Mouse (Mus musculus) neural tube, embryonic 13.5 days (tissue): ENCODE data around the gene Ttc29. TPM values are rescaled to one million over a fixed set of nuclear protein-coding genes. Genes with fewer than 3 reads are reported as not detected.

Experiments used
- ATAC-seq: fragments of 200-750 bp; cut with Nextera tagmentation; 2 replicates; pipeline ENCODE4 v1.8.0; 2017; ENCODE audit warnings: low read depth, mild to moderate bottlenecking, moderate TSS enrichment, moderate library complexity
- H3K27ac ChIP-seq: fragments of 300-500 bp; sonication (generic); replicated peaks from 2 replicates; pipeline ENCODE4 v1.5.1; 2015; ENCODE audit warnings: moderate library complexity, mild to moderate bottlenecking, inconsistent platforms
- H3K27me3 ChIP-seq: fragments of 300-500 bp; sonication (generic); 2 replicates; pipeline ENCODE4 v1.6.1; 2015; ENCODE audit warnings: mild to moderate bottlenecking, inconsistent platforms
- H3K36me3 ChIP-seq: fragments of 300-500 bp; sonication (generic); 2 replicates; pipeline ENCODE4 v1.6.1; 2015; ENCODE audit warnings: mild to moderate bottlenecking, inconsistent platforms
- H3K4me1 ChIP-seq: fragments of 300-500 bp; sonication (generic); replicated peaks from 2 replicates; pipeline ENCODE4 v1.6.1; 2015; ENCODE audit warnings: inconsistent platforms
- H3K4me2 ChIP-seq: fragments of 300-500 bp; sonication (generic); 2 replicates; pipeline ENCODE4 v1.6.1; 2015; ENCODE audit warnings: inconsistent platforms, mild to moderate bottlenecking, moderate library complexity
- H3K4me3 ChIP-seq: fragments of 300-500 bp; sonication (generic); 2 replicates; pipeline ENCODE4 v1.5.1; 2015; ENCODE audit warnings: mild to moderate bottlenecking, inconsistent platforms
- H3K9ac ChIP-seq: fragments of 300-500 bp; sonication (generic); 2 replicates; pipeline ENCODE4 v1.6.1; 2015; ENCODE audit warnings: moderate library complexity, mild to moderate bottlenecking, inconsistent platforms
- H3K9me3 ChIP-seq: fragments of 300-500 bp; sonication (generic); 2 replicates; pipeline ENCODE4 v1.6.1; 2016; ENCODE audit warnings: inconsistent platforms
- WGBS: fragments of 180-500 bp; shearing (Covaris S2); methylation state at CpG from one replicate; pipeline ENCODE4 v1.1.7; 2015; 5-methylcytosine and 5-hydroxymethylcytosine counted together
- polyA plus RNA-seq: library from polyadenylated mRNA; unstranded; fragments of >200 nt; fragmentation: Nextera tagmentation; extraction: Ambion mirVana; gene quantifications from 2 replicates; pipeline ENCODE4 v1.2.1, GENCODE M21; 2015

Gene Ttc29
- polyA plus RNA-seq, 1 experiment from 2014 or later = not detected

GRCm38 (mm10) chr8:78427769-78428130 lies 214.7 kb downstream of the Ttc29 start:
- Histone ChIP-seq H3K27me3 (peaks cover 96% of the 10 kb centered on the region), H3K4me3 (peak overlapping the region; percentile 30), H3K36me3 (no peaks in the 10 kb centered on the region), H3K9ac (peak overlapping the region; percentile 59), H3K4me2 (peak overlapping the region; percentile 53), H3K9me3 (no peaks in the 10 kb centered on the region), H3K27ac (peak overlapping the region; percentile 79), H3K4me1 (peaks cover 22% of the 10 kb centered on the region)
- ATAC-seq = peak; percentile 17; the same call in 1 of the 2 replicates
- WGBS = 2% methylated on average over 8 of the region's 8 CpGs

GRCm38 (mm10) chr8:78428148-78428547 lies 215.1 kb downstream of the Ttc29 start:
- H3K9ac ChIP-seq = peak overlapping the region; percentile 59; the same call in 1 of the 2 replicates
- peak overlapping the region; percentile 53 for H3K4me2 ChIP-seq
- peaks cover 94% of the 10 kb centered on the region for H3K27me3 ChIP-seq
- no peaks in the 10 kb centered on the region for H3K9me3 ChIP-seq
- no peaks in the 10 kb centered on the region for H3K36me3 ChIP-seq
- peak overlapping the region; percentile 79 for H3K27ac ChIP-seq
- H3K4me1 ChIP-seq = peaks cover 22% of the 10 kb centered on the region
- 2% methylated on average over 11 of the region's 11 CpGs for WGBS
- 0 out of 2 replicates have a peak, but pooled peaks have one; percentile 57 for ATAC-seq
- no peak overlapping the region for H3K4me3 ChIP-seq

GRCm38 (mm10) chr8:78431356-78431755 lies 218.3 kb downstream of the Ttc29 start:
- peaks cover 39% of the 10 kb centered on the region for H3K4me1 ChIP-seq
- WGBS = 4% methylated on average over 4 of the region's 4 CpGs
- H3K4me3 ChIP-seq = no peak overlapping the region
- H3K27me3 ChIP-seq = peaks cover 93% of the 10 kb centered on the region
- H3K9me3 ChIP-seq = no peaks in the 10 kb centered on the region
- ATAC-seq = no peak
- peak overlapping the region; percentile 32; the same call in 1 of the 2 replicates for H3K4me2 ChIP-seq
- no peaks in the 10 kb centered on the region for H3K36me3 ChIP-seq
- no peak overlapping the region for H3K9ac ChIP-seq
- H3K27ac ChIP-seq = no peak overlapping the region

GRCm38 (mm10) chr8:78432451-78432850 lies 219.4 kb downstream of the Ttc29 start:
- Histone ChIP-seq H3K27me3 (peaks cover 93% of the 10 kb centered on the region), H3K4me3 (peak overlapping the region; percentile 24), H3K9me3 (no peaks in the 10 kb centered on the region), H3K27ac (no peak overlapping the region), H3K4me2 (peak overlapping the region; percentile 32), H3K9ac (no peak overlapping the region), H3K4me1 (peaks cover 39% of the 10 kb centered on the region), H3K36me3 (no peaks in the 10 kb centered on the region)
- 13% methylated on average over 1 of the region's 1 CpGs for WGBS
- no peak for ATAC-seq

DNA sequence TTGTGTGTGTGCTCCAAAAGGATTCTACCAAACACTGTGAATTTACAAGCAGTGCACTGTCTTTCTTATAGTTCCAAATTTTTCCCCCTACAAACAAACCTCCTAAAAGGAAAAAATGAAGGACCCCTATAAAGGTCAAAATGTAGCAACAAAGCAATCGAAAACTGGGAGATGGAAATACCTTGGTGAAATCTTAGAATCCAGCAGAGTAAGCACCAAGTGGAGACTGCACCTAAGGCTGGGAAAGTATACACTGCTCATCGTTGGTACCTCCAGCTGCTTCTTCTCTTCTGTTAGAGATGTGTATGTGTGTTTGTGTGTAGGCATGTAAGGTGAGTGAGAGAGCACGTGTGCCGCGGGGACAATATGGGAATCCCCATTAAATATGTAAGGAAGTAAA lies 220.2 kb downstream of the Ttc29 start:
- 8% methylated on average over 5 of the region's 5 CpGs for WGBS
- H3K9ac ChIP-seq = 0 out of 2 replicates have a peak overlapping the region, but pooled peaks have one; percentile 3

GRCm38 (mm10) chr8:78434340-78434739 lies 221.2 kb downstream of the Ttc29 start:
- no peaks in the 10 kb centered on the region for H3K9me3 ChIP-seq
- peaks cover 43% of the 10 kb centered on the region for H3K4me1 ChIP-seq
- H3K4me3 ChIP-seq = peak overlapping the region; percentile 46
- peak overlapping the region; percentile 57 for H3K27ac ChIP-seq
- peak overlapping the region; percentile 63 for H3K9ac ChIP-seq
- no peaks in the 10 kb centered on the region for H3K36me3 ChIP-seq
- ATAC-seq = no peak
- peaks cover 95% of the 10 kb centered on the region for H3K27me3 ChIP-seq
- H3K4me2 ChIP-seq = peak overlapping the region; percentile 73
- WGBS = 2% methylated on average over 8 of the region's 8 CpGs

More for the DNA sequence above, 220.2 kb downstream of the Ttc29 start:
- no peak for ATAC-seq
- H3K4me1 ChIP-seq = peaks cover 40% of the 10 kb centered on the region
- no peaks in the 10 kb centered on the region for H3K36me3 ChIP-seq
- H3K4me2 ChIP-seq = peak overlapping the region; percentile 73
- peaks cover 93% of the 10 kb centered on the region for H3K27me3 ChIP-seq
- no peak overlapping the region for H3K27ac ChIP-seq
- H3K9me3 ChIP-seq = no peaks in the 10 kb centered on the region
- H3K4me3 ChIP-seq = peak overlapping the region; percentile 46

DNA sequence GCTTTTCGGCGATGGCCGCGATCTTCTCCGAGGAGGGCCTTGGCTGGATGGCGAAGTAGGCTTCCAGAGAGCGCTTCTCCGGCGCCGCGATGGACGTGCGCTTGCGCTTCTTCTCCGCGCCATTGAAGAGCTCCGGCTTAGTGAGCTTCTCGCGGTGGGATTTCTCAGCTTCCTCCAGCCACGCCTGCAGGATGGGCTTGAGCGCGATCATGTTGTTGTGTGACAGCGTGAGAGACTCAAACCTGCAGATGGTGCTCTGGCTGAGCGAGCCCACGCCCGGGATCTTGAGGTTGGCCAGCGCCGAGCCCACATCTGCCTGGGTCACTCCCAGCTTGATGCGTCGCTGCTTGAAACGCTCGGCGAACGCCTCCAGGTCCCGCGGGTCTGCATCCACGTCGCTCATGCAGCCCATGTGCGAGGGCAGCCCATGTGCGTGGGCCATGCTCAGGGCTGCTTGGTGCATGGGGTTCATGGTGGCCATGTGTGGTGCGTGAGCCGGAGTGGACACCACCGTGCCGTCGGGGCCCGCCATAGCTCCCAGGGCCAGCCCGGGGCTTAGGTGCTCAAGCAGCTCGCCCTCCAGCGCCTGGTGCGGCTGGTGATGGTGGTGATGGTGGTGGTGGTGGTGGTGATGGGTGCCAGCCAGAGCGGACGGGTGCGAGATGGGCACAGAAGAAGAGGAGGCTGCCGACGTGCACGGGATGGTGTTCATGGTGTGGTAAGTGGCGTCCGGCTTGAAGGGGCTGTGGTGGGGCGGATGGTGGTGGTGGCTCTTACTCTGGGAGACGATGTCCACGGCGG lies 221.9 kb downstream of the Ttc29 start:
- peak overlapping the region; percentile 73 for H3K4me2 ChIP-seq
- WGBS = under 1% methylated on average over 59 of the region's 62 CpGs
- peak overlapping the region; percentile 57 for H3K27ac ChIP-seq
- peaks cover 43% of the 10 kb centered on the region for H3K4me1 ChIP-seq
- peak overlapping the region; percentile 63 for H3K9ac ChIP-seq
- no peak for ATAC-seq
- no peaks in the 10 kb centered on the region for H3K9me3 ChIP-seq
- H3K4me3 ChIP-seq = peak overlapping the region; percentile 46
- peaks cover 92% of the 10 kb centered on the region for H3K27me3 ChIP-seq
- H3K36me3 ChIP-seq = no peaks in the 10 kb centered on the region

GRCm38 (mm10) chr8:78435624-78435960 lies 222.5 kb downstream of the Ttc29 start:
- 0% methylated on average over 18 of the region's 18 CpGs for WGBS
- Histone ChIP-seq H3K4me1 (peaks cover 43% of the 10 kb centered on the region), H3K27me3 (peaks cover 92% of the 10 kb centered on the region), H3K36me3 (no peaks in the 10 kb centered on the region), H3K9ac (peak overlapping the region; percentile 63), H3K4me3 (peak overlapping the region; percentile 46), H3K9me3 (no peaks in the 10 kb centered on the region), H3K4me2 (peak overlapping the region; percentile 73), H3K27ac (peak overlapping the region; percentile 57)
- ATAC-seq = no peak

DNA sequence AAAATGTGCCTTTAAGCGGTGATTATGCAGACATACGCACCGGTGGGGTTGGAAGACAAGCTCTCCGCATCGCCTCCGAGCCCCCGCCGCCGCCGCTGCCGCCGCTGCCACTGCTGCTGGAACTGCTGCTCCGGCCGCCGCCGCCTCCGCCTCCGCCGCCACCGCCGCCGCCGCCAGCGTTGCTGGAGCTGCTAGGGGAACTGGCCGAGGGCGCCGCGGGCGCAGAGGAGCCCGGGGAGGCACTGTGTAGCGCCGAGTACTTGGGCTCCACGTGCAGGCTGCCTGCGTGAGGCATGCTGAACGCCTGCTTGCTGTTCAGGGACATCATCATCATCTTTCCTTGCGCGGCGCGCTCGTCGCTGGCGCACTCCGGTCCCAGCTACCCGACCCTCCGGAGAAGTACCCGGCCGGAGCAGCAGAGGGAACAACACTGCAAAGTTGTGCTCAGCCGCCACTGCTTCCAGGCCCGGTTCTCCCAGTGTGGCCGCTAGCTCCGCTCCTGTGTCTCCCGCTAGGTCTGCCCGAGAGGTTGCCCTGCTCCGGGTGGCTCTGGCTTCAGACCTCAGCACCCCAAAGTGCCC lies 223.1 kb downstream of the Ttc29 start, which contains the start of gene Pou4f2:
Pou4f2 (minus strand) TSS at position 575 of the 581 bp plus-strand sequence.
- Histone ChIP-seq H3K4me2 (peak within 1 kb of the TSS; percentile 73), H3K36me3 (no peaks in the 10 kb centered on the region), H3K4me3 (peak within 1 kb of the TSS; percentile 46), H3K27me3 (peaks cover 94% of the 10 kb centered on the region), H3K9ac (peak within 1 kb of the TSS; percentile 63), H3K4me1 (peaks cover 43% of the 10 kb centered on the region), H3K27ac (peak within 1 kb of the TSS; percentile 57), H3K9me3 (no peaks in the 10 kb centered on the region)
- peak; percentile 66 for ATAC-seq
- WGBS = under 1% methylated on average over 52 of the region's 54 CpGs

- Histone ChIP-seq H3K4me1 (peaks cover 43% of the 10 kb centered on the region), H3K27ac (peak overlapping the region; percentile 57), H3K4me2 (peak overlapping the region; percentile 73), H3K36me3 (no peaks in the 10 kb centered on the region), H3K9me3 (no peaks in the 10 kb centered on the region), H3K4me3 (peak overlapping the region; percentile 46), H3K27me3 (peaks cover 94% of the 10 kb centered on the region), H3K9ac (peak overlapping the region; percentile 63)
- under 1% methylated on average over 18 of the region's 25 CpGs for WGBS
- peak; percentile 55 for ATAC-seq
Measured at GRCm38 (mm10) chr8:78436661-78437060, 223.6 kb downstream of the Ttc29 start.

- H3K27ac ChIP-seq = peak overlapping the region; percentile 57
- peak overlapping the region; percentile 73 for H3K4me2 ChIP-seq
- peak; percentile 57 for ATAC-seq
- WGBS = 1% methylated on average over 32 of the region's 32 CpGs
- peak overlapping the region; percentile 63 for H3K9ac ChIP-seq
- H3K4me1 ChIP-seq = peaks cover 43% of the 10 kb centered on the region
- no peaks in the 10 kb centered on the region for H3K36me3 ChIP-seq
- H3K4me3 ChIP-seq = peak overlapping the region; percentile 46
- H3K27me3 ChIP-seq = peaks cover 94% of the 10 kb centered on the region
- H3K9me3 ChIP-seq = no peaks in the 10 kb centered on the region
Measured at GRCm38 (mm10) chr8:78437140-78438045, 224.3 kb downstream of the Ttc29 start.
